Mouse (Mus musculus) cerebellum, adult 11 months (tissue): Measurements from ENCODE around the gene Lnpep.
A peak's percentile ranks its signal among the peaks of the same experiment; 100 is the strongest.
"Not testable (repeated sequence)": the region's sequence is repeated elsewhere in the genome, so short reads cannot be mapped to it uniquely, and the experiment has no call there.

Experiments used
- DNase-seq: peaks from one replicate; pipeline ENCODE4 v3.0.0; 2022

Gene Lnpep

GRCm38 (mm10) chr17:17608416-17608988 is 16.3 kb downstream of the Lnpep start:
- DNase-seq = peak; percentile 42

GRCm38 (mm10) chr17:17604554-17604953 is 20.3 kb downstream of the Lnpep start:
- no peak for DNase-seq

DNA sequence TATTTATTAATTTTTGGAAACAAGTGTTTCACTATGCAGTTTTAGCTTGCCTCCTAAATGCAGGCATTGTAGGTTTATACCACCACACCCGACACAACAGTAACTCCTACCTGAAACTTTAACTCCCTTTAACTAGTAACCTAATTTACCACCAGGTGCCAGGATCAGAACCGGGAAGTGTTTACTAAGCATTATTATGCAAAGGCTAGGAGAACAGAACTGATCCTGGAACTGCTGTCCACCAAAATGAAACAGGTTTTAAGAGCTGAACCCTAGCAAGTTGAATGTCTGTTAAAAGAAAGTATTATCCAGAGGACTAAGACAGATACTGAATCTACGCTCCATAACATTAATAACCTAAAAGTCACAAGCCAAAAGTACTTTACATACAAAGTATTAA is 21.2 kb downstream of the Lnpep start:
- DNase-seq = no peak

DNA sequence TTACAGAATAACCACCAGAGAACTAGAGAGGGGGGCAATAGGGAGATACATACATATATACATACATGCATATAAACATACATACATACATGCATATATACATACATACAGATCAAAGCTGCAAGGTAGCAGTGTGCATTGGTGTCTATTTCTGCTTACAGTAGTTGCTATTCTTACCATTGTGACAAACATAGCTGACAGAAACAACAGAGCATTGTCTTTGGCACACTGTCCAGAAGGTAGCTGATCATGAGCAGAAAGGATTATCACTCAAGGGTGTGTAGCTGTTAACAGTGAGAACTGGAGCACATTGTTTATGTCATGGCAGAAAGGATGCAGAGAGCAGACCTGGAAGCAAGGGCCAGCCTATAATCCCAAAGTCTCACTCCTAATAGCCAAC is 22.1 kb downstream of the Lnpep start:
- no peak for DNase-seq

DNA sequence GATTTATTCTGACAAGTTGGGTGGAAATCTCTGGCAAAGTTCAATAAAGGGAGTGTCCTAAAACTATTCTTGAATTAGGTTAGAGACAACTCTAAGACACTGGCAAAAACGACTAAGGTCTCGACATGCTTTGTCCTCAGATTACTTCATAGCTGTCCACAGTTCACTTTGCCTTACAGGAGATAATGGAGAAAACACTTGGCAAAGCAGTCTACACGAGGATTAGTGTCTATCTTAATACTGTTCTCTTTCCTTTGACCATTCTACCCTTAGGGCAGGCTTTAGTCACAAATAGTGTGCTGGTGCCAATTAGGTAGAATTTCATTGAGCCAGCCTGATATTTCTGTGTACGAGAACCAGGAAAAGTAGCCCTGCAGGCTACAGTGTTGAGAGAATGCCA is 22.5 kb downstream of the Lnpep start:
- DNase-seq = no peak

GRCm38 (mm10) chr17:17600804-17601252 is 24.0 kb downstream of the Lnpep start:
- DNase-seq = peak; percentile 74

DNA sequence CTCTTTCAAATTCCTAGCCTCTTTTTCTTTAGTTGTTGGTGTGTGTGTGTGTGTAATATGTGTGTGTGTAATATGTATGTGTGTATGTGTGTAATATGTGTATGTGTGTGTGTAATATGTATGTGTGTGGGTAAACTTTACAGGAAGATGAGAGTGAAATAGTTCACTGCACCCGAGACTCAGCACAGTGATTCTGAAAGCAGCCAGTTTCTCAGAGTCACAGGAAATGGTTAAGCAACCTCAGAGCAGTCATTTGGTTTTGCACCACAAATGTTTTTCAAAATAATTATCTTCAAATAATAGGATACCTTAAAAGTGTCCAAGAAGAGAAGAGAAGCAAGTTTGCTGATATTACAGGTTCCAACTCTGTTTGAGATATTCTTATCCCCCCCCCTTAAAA is 24.8 kb downstream of the Lnpep start:
- DNase-seq = no peak

DNA sequence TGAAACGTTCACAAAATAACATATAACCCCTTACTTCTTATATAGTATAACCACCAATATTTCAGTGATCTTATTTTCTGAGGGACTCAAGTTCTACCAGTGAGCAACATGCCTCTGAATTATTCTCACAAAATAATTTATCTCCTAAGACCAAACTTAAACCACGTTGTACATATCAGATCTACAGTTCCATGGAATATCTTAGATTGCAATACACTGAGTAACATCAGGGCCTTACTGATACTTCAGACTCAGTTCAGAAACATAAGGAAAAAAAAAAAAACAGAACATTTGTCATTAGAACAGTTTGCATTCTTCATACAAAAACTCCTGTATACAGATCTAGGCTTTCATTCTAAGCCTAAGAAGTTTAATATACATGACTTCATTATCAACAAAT is 26.5 kb downstream of the Lnpep start:
- DNase-seq = no peak

GRCm38 (mm10) chr17:17592926-17593325 is 31.9 kb downstream of the Lnpep start:
- no peak for DNase-seq

GRCm38 (mm10) chr17:17587333-17588047 is 37.4 kb downstream of the Lnpep start:
- no peak for DNase-seq

DNA sequence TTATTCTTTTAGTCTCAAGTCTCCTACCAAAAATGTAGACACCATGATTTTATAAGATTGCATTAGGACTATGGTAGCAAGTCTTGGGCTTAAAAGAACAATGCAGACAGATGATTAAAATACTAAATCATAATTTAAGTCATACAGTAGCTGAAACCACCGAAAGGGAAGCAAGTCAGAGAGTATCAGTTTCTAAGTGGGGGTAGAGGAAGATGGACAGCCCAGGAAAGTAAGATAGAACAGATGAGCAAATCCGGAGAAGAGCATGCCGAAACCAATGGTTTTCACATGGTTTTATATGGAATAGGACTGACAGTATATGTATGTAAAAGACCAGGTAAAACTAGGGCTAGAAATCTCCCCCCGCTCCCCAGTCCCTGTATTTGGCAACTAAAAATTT is 39.7 kb downstream of the Lnpep start:
- DNase-seq = no peak

DNA sequence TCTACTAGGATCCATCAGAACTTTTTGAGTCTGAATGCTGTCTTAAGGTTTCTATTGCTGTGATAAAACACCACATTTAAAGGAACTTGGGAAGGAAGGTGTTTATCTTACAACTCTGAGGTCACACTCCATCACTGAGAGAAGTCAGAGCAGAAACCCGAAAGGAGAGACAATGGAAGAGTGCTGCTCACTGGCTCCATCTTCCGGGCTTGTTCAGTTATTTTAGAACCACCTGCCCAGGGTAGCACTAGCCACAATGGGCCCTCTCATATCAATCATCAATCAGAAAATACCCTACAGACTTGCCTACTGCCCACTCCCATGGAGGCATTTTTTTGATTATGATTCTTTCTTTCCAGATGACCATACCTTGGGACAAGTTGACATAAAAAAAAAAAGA is 41.0 kb downstream of the Lnpep start:
- no peak for DNase-seq

GRCm38 (mm10) chr17:17581234-17581633 is 43.6 kb downstream of the Lnpep start:
- no peak for DNase-seq

DNA sequence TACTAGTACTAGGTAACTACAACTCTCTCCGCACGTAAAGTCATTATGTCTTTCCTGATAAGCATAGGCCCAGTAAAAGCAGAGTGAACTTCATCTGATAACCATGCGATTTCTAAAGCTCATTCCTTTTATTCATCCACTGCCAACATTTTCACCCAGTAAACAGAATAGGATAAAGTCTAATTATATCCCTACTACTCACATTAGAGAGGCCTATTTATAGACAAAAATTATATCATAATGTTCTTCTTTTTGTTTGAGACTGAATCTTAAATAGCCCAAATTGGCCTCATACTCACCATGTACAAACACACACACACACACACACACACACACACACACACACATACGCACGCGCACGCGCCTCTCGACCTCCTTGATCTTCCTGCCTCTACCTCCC is 48.5 kb downstream of the Lnpep start:
- DNase-seq = no peak

- DNase-seq = no peak
Measured at GRCm38 (mm10) chr17:17567071-17567470, 57.8 kb downstream of the Lnpep start.

DNA sequence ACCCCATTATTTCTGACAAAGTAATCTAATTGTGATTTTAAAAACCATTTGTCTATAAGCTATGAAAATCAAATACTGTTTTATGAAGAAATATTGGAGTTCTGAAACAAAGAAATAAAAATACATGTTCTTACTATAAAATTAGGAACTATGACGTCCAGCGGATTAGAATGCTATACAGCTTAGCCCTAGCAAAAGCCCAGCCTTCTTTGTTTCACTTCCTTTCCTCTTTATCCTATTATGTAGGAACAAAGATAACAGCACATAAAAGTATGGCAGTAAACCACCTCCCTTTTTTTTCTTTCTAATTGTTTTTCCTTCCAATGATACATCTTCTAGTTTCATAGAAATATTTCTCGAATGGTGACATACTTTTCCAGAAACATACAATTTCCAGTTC is 75.9 kb downstream of the Lnpep start:
- no peak for DNase-seq

- DNase-seq = no peak
Measured at GRCm38 (mm10) chr17:17531338-17531737, 93.5 kb downstream of the Lnpep start.

GRCm38 (mm10) chr17:17516384-17517016 is 108.3 kb downstream of the Lnpep start:
- DNase-seq = no peak

DNA sequence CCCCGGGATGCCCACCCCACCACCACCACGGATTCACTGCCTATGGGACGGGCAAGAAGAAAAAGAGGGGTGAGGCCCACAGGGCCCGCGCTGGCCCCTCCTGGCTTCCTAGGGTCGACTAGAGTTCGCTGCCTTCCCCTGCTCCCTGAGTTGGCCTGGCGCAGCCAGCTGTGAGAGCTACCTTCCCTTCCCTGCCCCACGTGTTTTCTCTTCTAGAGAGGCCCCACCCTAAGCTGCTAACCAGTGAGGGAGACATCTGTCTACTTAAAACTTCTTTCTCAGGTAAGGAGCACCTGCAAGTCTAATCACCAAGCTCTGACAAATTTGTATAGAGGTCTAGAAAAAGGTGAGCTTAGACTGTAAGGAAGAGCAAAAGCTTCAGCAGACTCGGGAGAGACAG is 118.2 kb downstream of the Lnpep start:
- no peak for DNase-seq

- DNase-seq = no peak
Measured at GRCm38 (mm10) chr17:17499278-17499677, 125.6 kb downstream of the Lnpep start.

- no peak for DNase-seq
Measured at GRCm38 (mm10) chr17:17498848-17499247, 126.0 kb downstream of the Lnpep start.

GRCm38 (mm10) chr17:17496730-17497129 is 128.1 kb downstream of the Lnpep start:
- no peak for DNase-seq

- DNase-seq = not testable (repeated sequence)
Measured at GRCm38 (mm10) chr17:17496234-17496633, 128.6 kb downstream of the Lnpep start.

GRCm38 (mm10) chr17:17492116-17492515 is 132.7 kb downstream of the Lnpep start:
- no peak for DNase-seq
